Mouse (Mus musculus) heart, adult 9 months (tissue): Measurements from ENCODE around the gene Wrap53.
"Not testable (repeated sequence)": the region's sequence is repeated elsewhere in the genome, so short reads cannot be mapped to it uniquely, and the experiment has no call there.

Experiments
- DNase-seq, 2 experiments: peaks; one replicate each; pipeline ENCODE4 v3.0.0; 2022; ENCODE audit warnings: low spot score in 2 of 2

Gene Wrap53

GRCm38 (mm10) chr11:69564391-69564790 is 15.7 kb downstream of the Wrap53 start:
- DNase-seq = no peak

GRCm38 (mm10) chr11:69563373-69563772 is 16.7 kb downstream of the Wrap53 start:
- no peak for DNase-seq

- DNase-seq = no peak
Measured at GRCm38 (mm10) chr11:69560896-69561854, 18.9 kb downstream of the Wrap53 start.

GRCm38 (mm10) chr11:69559851-69560765 is 19.9 kb downstream of the Wrap53 start, which contains the start of gene Efnb3:
TSS of gene Efnb3 (minus strand) at chr11:69560205.
- DNase-seq = no peak

GRCm38 (mm10) chr11:69559183-69559582 is 20.9 kb downstream of the Wrap53 start:
- DNase-seq = peak; percentile 62 to 72

GRCm38 (mm10) chr11:69558756-69559155 is 21.3 kb downstream of the Wrap53 start:
- no peak for DNase-seq

GRCm38 (mm10) chr11:69557381-69557958 is 22.6 kb downstream of the Wrap53 start:
- DNase-seq = no peak

- peak in 1 of 2 experiments; percentile 38 for DNase-seq
Measured at GRCm38 (mm10) chr11:69554539-69555140, 25.4 kb downstream of the Wrap53 start.

GRCm38 (mm10) chr11:69553341-69553721 is 26.7 kb downstream of the Wrap53 start:
- no peak for DNase-seq

GRCm38 (mm10) chr11:69552622-69553340 is 27.3 kb downstream of the Wrap53 start:
- no peak for DNase-seq

- no peak for DNase-seq
Measured at GRCm38 (mm10) chr11:69551310-69551709, 28.7 kb downstream of the Wrap53 start.

- no peak for DNase-seq
Measured at GRCm38 (mm10) chr11:69549060-69549656, 30.9 kb downstream of the Wrap53 start, which contains the start of gene Dnah2. TSS of gene Dnah2 (minus strand) at chr11:69549110.

GRCm38 (mm10) chr11:69547071-69547470 is 33.0 kb downstream of the Wrap53 start:
- peak in 1 of 2 experiments; percentile 22 for DNase-seq

- peak; percentile 57 for DNase-seq
Measured at GRCm38 (mm10) chr11:69546423-69547053, 33.5 kb downstream of the Wrap53 start.

- no peak for DNase-seq
Measured at GRCm38 (mm10) chr11:69545957-69546356, 34.1 kb downstream of the Wrap53 start.

GRCm38 (mm10) chr11:69543598-69543997 is 36.5 kb downstream of the Wrap53 start:
- no peak for DNase-seq

GRCm38 (mm10) chr11:69541741-69542140 is 38.3 kb downstream of the Wrap53 start:
- not testable (repeated sequence) for DNase-seq

- DNase-seq = no peak
Measured at GRCm38 (mm10) chr11:69540700-69541099, 39.4 kb downstream of the Wrap53 start.

GRCm38 (mm10) chr11:69534990-69535389 is 45.1 kb downstream of the Wrap53 start:
- no peak for DNase-seq
